Mouse (Mus musculus) kidney, adult 2 months (tissue): Measurements from ENCODE around the gene Lgr4.

Experiments
- CTCF ChIP-seq: fragments of 200-500 bp; conservative IDR thresholded peaks from 2 replicates; pipeline ENCODE4 v1.5.1; 2011; ENCODE audit warnings: low read depth, mild to moderate bottlenecking, control low read depth, low read length, moderate library complexity, mixed read lengths; ENCODE audit not compliant: insufficient read depth, insufficient read length
- POLR2A ChIP-seq: fragments of 200-500 bp; IDR thresholded peaks from one replicate; pipeline ENCODE4 v1.6.1; 2011; ENCODE audit warnings: low read depth, low read length, control low read depth

DNA sequence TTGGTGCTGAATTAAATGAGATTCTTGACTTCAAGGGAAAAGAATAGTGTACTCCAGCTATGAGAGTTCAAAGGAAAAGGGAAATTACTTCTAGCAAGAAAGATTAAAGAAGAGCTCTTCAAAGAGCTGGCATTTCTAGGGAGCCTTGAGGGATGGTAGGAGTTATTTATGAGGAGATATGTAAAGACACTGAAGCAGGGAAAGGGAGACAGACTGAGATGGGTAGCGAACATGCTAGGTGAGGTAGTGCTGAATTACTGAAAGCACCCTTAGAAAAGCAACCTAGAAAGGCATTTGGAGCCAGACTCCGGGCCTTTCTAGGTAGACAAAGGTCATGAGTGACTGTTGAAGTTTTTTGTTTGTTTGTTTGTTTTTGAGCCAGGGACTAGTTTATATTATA lies 58.7 kb downstream of the Lgr4 start:
- TF ChIP-seq CTCF (no peak), POLR2A (no peak)
